In genomic region chrX:14352416-14352815, GRCm38 (mm10) we compare ENCODE assay signal across 16 mouse cellular contexts.
"Had no signal": no experiment of that assay in that cellular context is flagged by ENCODE, and none has a peak within 500 bp of the region (broad histone marks: within the 10 kb centered on the region; RNA-seq: fewer than 3 reads in every experiment).

No protein-coding gene starts in this region.

- H3K36me3 ChIP-seq: neural tube, embryonic 13.5 days; neural tube, embryonic 15.5 days; stomach, embryonic 15.5 days had no signal

- H3K4me2 ChIP-seq: neural tube, embryonic 13.5 days; neural tube, embryonic 15.5 days; stomach, embryonic 15.5 days had no signal

- H3K27ac ChIP-seq: neural tube, embryonic 13.5 days; neural tube, embryonic 15.5 days; stomach, embryonic 15.5 days; stomach, postnatal 0 days had no signal

- H3K27me3 ChIP-seq: neural tube, embryonic 13.5 days; neural tube, embryonic 15.5 days; stomach, embryonic 15.5 days had no signal

- H3K4me1 ChIP-seq: neural tube, embryonic 13.5 days; neural tube, embryonic 15.5 days; stomach, embryonic 15.5 days had no signal

- H3K4me3 ChIP-seq: neural tube, embryonic 13.5 days; neural tube, embryonic 15.5 days; stomach, embryonic 15.5 days had no signal

- DNase-seq: retina, postnatal 1 day; right cerebral cortex, adult 18-20 months; right cerebral cortex, postnatal 14 days; right cerebral cortex, postnatal 25 days; right cerebral cortex, postnatal 4 days; spleen, adult 18-20 months; thymus, adult 18-20 months; thymus, adult 2 months; thymus, postnatal 14 days; thymus, postnatal 25 days; thymus, postnatal 36 days; thymus, postnatal 4 days had no signal

- H3K9ac ChIP-seq: neural tube, embryonic 13.5 days; neural tube, embryonic 15.5 days; stomach, embryonic 15.5 days had no signal

- H3K9me3 ChIP-seq: neural tube, embryonic 13.5 days; neural tube, embryonic 15.5 days; stomach, embryonic 15.5 days had no signal
